Mouse (Mus musculus) lung, postnatal 36 days (tissue): ENCODE measurements around the gene Gon4l.

ENCODE experiments used
- DNase-seq: peaks from one replicate; pipeline ENCODE4 v3.0.0; 2022; ENCODE audit warnings: mixed read lengths

Gene Gon4l

DNA sequence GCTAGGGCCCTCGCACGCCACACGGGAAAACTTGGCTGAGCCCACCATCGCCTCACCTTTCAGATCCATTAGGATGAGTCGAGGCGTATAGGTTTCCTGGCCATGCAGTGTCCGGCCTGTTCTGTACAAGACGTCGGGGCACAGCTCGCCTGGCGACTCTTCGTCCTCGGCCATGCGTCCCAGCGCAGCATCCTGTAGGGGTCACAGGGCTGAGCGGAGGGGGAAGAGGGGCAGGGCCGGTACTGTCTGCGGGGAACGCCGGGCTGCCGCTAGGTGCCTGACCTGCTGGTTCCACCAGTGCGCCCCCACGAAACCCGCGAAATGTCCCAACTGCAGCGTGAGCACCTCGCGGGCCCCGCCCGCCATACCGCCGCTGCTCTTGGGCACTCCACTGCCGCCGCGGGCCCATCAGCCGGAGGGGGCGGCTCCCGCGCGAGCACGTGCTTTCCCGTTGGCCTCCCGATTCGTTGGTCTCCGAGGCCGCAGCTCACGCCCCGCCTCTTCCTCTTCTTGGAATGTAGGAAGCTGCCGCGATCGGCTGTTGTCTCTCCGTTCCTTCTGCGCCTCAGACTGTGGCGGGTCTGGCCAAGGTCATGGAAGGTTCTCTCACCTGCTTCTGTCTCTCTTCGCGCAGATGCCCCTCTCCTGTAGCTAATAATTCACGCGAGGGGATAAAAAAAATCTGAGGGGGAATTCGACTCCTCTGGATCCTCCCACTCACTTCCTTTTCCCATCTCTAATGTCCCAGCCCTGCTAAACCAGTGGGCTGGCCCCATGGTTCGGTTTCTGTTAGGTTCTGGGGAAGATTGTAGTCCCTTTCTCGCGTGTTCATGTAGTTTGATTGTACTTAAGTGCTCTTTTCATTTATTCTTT, 78.7 kb downstream of the Gon4l start, which contains the start of gene Msto1:
Gene Msto1 (minus strand): TSS at position 489 of the 873 bp plus-strand sequence.
- peak; percentile 97 for DNase-seq

DNA sequence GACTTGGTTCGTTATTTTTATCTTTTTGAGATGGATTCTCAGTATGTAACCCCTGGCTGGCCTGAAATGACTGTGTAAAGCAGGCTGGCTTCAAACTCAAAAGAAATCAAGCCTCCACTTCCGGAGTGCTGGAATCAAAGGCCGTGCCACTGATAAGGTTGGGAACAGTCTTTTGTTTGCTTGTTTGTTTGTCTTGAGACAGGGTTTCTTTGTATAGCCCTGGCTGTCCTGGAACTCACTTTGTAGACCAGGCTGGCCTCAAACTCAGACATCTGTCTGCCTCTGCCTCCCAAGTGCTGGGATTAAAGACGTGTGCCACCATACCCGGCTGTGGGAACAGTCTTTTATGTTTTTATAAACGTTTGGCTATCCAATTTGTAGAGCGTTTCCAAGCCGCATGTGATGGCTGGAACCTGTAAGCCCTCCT, 79.4 kb downstream of the Gon4l start:
- no peak for DNase-seq

DNA sequence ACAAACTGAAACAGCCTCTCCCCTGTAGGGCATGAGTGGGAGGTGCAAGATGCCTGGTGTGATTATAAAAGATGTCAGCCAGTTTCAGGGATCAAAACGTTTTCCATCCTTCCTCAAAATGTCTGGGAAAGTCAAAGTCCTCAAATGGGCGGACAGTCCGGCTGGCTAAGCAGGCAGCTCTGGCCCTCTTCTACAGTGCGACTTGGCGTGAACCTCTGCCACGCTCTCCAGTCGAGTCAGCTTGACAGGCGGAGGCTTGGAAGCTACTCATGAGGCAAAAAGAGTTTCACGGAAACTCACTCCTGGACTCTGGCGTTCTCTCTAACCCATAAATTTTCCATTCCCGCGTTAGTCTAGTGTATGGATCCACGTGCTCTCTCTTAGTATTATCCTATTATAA, 84.0 kb downstream of the Gon4l start:
- DNase-seq, result peak; percentile 14

DNA sequence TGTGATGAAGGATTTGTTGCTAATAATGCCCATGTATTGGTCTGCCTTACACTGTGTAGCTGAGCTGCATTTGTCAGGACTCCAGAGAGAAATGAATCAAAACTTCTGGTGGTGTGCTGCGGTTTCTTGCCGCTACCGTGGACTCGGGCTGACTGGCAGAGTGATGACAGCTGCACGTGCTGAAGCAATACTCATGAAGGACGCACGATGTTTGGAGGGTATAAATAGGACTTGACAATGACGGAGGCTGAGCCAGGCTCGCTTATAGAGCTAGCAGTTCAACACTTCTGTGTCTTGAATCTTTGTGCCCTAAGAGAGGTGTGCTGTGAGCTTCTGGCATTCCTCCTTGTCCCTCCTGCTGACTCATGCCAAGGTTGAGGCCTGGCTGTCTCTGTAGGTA, 86.4 kb downstream of the Gon4l start:
- DNase-seq, result no peak

DNA sequence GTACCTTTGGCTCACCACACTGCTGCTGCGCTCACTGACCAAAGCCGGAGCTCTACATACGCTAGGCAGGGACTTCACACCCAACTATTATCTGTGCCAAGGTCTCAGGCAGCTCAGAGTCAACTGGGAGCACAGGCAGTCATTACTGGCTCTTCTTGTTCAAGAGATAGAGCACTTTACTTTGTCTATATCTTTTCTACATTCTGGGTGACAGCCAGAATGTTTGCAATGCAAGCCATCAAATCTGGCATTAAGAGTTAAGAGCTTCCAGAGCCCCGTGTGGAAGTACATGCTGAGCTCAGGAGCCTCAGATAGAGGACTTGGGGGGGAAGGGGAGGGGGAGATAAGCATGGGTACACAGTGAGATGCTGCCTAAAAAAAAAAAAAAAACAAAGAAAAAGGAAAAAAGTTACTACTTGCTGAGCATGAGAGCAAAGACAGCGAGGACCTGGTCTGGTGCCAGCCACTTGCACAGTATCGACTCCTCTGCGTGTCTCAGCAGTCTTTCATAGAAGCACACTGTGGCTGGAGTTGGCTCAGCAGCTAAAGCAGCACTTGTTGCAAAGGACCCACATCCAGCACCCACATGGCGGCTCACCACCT, 89.1 kb downstream of the Gon4l start:
- no peak for DNase-seq

DNA sequence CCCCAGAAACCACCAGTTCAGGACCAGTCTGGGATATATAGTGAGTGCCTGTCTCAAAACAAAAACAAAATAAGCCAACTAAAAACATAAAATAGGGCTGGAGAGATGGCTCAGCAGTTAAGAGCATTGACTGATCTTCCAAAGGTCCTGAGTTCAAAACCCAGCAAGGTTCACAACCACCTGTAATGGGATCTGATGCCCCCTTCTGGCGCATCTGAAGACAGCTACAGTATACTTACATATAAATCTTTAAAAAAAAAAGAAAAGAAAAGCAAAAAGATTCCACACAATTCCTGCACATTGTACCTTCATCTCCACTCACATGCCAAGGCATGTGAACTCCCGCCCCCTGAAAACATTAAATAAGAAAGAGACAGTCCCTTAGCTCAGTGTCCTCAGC, 90.6 kb downstream of the Gon4l start:
- DNase-seq, result no peak

DNA sequence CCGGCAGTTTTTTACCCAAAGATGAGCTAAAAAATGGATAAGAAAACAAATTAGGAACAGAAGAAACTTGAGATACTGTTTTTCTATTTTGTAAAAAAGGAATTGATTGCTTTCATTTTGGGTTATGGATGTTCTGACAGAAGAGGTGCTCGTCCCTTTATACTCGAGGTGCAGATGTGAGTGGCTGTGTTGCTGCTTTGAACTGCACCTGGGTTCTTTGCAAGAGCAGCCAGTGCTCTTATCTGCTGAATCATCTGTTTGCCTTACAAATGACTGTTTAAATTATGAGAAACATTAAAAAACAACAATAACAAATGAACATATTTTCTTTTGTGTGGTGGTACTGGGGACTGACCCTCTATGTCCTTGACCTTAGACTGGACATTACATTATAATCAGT, 94.5 kb downstream of the Gon4l start:
- DNase-seq, result no peak

DNA sequence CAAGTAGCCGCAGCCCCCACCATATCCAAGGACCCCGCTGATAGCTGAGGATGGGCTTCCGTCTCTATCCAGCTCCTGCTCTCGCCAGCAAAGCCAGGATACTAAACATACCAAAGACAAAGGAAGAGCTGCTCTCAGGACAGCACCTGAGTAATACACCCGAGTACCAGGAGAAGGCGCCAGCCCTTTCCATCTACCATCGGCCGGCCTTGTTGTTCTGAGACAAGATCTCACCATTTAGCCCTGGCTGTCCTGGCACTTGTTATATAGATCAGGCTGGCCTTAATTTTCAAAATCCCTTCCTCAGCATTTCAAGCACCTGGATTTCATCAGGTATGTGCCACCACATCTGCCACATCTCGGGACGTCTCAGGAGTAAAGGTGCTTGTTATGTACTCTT, 104.0 kb downstream of the Gon4l start:
- DNase-seq, result no peak

DNA sequence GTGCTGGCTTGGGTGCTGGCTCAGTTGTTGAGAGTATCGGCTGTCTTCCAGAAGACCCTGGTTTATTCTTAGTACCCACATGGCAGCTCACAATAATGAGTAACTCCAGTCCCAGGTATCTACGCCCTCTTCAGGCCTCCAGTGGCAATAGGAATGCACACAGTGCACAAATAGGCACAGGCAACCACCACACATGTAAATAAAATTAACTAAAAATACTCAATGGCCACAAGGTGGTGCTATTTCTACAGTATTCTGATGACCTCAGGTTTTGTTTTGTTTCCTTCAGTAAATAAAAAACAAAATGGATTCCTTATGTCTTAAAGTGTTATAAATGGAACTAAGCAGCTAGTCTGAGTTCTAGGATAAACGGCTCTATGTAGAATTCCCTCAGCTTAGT, 104.7 kb downstream of the Gon4l start:
- peak; percentile 49 for DNase-seq

DNA sequence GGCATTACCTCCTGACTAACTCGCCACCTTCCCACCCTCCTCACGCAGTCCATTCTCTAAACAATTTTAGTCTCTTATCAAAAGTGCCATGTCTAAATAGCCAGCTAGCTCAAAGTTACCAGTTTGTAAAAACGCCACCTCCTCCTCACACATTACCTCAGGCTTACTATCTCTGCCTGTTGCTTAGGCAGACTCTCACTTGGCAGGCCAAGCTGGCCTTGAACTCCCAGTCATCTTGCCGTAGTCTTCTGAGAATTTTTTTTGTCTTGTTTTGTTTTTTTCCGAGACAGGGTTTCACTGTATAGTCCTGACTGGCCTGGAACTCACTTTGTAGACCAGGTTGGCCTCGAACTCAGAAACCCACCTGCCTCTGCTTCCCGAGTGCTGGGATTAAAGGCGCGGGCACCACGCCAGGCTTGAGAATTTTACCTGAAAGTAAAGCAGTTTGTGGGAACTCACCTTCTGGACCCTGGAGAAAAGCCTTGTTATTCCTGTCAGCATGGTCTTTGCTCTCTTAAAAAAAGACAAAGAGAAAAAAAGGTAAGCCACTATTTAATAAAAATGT, 107.4 kb downstream of the Gon4l start:
- no peak for DNase-seq

DNA sequence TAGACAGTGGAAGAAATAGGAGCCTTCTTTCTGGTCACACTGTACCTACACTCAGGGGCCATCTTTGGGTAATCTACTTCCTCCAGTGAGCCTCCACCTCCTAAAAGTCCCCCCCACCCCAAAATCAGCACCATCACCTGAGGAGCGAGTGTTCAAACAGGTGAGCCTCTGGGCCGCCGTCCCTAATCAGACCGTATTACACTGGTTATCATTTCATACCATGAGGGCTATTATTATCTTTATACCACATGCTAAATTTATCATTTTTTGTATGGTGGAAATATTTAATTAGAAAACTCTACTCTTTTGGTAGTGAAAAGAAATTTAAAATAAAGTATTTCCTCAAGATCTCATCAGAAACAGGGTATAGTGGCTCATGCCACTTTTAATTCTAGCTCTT, 109.1 kb downstream of the Gon4l start:
- DNase-seq, result no peak

DNA sequence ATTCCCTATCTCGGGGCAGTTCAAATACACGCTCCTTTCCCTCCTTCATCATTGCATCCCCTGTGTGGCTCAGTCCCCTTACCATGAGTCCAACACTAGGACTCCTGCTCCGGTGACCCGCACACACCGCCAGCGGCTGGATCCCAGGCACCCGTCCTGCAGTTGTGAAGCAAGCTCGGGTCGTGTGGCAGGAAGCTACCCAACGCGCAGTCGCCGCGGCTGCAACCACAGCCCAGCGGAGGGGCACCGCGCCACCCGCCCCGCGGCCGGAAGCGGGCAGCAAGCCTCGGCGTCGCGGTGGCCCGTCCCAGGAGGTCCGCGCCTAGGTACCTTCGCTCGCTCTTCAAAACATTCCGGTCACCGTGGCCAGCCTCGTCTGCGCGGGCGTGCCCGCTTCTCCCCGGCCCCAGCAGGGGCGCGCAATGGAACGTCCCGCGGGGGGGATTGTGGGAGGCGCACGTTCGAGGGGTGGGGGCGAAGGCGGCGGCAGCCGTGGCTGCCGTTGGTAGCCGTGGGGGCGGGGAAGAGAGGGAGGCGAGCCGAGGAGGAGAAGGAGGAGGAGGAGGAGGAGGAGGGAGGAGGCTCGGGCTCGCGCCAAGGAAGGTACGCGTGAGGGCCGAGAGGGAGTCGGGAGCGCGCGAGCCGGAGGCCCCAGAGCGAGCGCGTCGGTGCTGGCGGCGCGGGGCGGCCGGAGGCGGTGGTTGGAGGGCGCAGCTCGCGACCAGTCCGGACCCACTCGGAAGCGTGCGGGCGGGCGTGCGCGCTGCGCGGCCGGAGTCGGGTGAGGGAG, 115.0 kb downstream of the Gon4l start:
- DNase-seq, result peak; percentile 94

DNA sequence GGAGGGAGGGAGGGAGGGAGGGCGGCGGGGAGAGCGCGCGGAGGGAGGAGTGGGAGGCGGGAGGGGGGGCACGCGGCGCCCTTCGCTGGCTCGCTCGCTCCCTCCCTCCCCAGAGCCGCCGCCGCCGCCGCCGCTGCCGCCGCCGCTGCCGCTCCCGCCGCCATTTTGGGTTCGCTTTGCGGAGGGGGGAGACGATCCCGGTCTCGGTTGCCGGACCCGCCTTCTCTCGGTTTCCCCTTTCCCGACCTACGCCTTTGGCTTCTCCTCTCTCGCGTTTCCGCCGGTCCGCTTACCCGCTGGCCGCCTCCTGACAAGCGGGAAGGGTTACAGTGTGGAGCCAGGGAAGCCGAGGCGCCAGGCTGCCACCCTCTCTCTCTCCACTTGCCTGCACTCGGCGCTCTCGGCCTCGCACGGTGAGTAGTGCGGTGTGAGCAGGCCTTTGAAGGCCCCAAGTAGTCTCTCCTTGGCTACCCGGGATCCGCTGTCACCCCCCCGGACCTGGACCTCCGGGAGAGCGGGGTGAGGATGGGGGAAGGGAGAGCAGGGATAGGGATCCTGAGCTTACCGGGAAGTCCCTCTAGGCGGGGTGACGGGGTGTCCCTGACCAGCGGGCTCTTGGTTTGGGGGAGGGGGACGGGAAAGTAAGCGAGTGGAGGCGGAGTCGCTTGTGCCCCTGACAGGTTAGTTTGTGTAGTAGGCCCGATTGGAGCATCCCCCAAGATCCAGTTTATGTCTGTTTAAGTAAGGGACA, 115.7 kb downstream of the Gon4l start, which contains the start of the genes Ash1l and Dap3:
Gene Ash1l (plus strand): TSS at position 47 of the 751 bp plus-strand sequence.
Gene Dap3 (minus strand): TSS at position 606 of the 751 bp plus-strand sequence.
- DNase-seq, result peak; percentile 75

DNA sequence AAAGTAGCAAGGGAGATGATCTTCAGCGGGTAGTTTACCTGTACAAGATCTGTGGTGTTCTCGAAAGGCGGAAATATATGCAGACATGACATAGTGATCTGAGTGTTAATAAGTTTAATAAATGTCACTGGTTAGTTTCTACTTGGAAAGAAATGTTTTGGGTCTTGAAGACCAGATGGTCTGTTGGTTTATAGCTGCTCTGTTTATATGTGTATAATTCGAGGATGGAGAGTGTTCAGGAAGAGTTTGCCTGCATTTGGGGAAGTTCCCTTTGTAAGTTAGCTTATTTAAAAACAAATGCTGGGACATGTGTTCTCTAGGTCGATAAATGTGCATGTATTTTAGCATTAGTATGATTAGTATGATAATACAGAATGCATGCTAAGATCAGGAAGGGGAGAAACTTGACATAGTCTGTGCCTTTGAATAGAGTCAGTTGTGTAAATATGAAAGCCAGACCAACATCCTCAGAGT, 116.3 kb downstream of the Gon4l start:
- DNase-seq, result no peak

DNA sequence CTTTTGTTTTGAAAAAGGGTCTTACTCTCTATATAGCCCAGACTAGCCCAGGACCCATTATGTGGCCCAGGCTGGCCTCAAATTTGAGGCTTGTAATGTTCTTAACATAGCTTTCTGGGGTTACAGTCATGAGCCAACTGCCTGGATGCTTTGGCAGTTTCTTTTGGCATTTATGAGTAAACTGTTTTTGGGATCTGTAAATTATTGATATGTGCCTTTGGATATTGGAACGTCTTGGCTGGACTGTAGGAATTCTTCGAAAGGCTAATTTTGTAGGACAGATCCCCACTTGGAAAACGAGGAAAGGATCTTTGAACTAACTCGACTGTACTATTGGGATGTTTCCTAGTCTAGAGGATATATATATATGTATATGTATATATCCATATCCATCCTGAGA, 118.2 kb downstream of the Gon4l start:
- no peak for DNase-seq

DNA sequence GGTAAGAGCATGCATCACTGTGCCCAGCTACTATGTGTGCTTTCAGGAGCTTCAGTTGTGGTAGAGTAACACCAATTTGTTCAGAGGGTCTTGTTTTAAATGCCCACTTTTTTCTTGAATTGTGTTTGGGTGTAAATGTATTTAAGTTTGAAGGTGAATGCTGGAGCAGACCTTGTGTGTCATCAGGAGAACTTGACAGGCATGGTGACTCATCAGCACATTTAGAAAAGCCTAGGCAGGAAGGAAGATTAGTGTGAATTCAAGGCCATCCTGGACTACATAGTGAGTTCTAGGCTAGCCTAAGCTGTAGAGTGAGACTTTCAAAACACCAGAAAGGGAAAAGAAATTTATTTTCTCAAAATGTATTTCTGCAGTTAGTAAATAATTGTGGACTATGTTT, 118.7 kb downstream of the Gon4l start:
- DNase-seq, result no peak
